Mouse (Mus musculus): ENCODE measurements around the gene Casp4.

The Casp4 gene

DNA sequence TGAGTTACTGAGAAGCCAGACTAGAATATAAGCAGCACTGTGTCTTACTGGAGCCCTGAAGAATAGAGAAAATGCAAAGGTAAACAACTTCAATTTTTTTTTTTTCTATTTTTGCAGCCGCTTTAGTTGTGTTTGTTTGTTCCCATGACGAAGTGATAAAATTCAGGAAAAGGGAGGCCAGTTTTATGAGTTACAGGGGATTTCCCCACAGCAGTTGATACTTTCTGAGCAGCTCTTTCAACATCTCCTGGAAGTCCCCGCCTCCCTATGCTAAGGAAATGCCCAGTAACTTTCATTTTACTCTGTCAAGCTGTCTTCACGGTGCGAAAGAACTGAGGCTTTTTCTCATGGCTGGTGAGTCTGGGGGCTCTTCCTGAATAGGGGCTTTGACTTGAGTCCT lies at the start of gene Casp4:
Gene Casp4, plus strand, starts transcription at position 268 of the 400 bp plus-strand sequence.
- in situ Hi-C loops (cut with MseI, MboI): no loop called here

DNA sequence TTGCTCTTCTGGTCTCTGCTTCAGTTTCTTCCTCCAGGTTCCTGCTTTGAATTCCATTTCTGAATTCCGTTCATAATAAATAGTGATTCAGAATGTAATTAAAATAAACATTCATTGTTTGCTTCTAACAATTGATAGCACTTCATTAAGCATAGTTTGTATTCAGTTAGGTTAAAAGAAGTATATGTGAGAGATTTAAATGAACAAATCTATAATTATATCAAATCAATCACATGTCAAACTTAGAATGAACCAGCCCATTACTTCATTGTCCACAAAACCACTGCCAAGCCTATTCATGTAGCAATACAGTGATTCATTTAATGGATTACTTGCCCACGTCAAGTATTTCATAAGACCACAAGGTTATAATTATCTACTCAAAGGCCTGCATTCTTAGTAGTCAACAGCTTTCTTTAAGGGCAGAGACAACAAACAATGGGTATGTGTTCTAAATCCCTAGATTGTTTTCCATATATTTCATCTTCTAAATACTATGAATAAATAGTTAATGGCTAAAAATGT lies 44.6 kb upstream of the Casp4 start:
- in situ Hi-C loops (cut with MseI, MboI): no loop called here

DNA sequence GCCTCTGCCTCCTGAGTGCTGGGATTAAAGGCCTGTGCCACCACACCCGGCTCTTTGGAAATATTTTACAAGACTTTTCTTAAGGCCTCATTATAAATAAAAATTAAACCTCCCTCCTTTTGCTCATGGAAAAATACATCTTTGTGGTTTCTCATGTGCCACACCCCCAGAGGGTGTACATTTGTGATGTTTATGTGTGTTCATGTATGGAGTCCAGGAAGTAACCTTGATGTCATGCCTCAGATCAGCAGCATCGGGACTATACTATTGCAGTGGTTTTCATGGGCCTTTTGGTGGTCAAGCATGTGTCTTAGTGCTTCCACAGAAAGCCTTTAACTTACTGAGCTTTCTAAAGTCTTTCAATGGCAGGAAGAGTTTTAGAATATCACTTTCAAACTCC lies 38.4 kb upstream of the Casp4 start:
- in situ Hi-C loops (cut with MseI, MboI): no loop called here

DNA sequence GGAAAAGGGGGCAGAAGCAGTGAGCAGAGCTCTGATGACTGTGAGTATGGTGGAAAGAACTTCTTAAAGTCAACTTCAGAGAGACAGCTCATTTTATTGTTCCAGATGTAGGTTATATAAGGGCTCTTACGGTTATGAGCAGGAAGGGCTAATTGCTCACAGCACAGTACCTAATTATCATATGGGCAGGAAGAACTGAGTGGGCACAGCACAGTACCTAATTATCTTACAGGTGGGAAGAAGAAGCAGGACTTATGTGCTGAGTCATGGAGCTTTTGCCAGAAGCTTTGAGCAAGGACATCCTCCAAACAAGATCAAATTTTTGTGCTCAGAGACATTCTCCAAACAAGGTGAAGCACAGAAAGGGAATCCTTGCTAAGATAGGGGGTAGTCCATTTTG lies 37.7 kb upstream of the Casp4 start:
- in situ Hi-C loops (cut with MseI, MboI): no loop called here

DNA sequence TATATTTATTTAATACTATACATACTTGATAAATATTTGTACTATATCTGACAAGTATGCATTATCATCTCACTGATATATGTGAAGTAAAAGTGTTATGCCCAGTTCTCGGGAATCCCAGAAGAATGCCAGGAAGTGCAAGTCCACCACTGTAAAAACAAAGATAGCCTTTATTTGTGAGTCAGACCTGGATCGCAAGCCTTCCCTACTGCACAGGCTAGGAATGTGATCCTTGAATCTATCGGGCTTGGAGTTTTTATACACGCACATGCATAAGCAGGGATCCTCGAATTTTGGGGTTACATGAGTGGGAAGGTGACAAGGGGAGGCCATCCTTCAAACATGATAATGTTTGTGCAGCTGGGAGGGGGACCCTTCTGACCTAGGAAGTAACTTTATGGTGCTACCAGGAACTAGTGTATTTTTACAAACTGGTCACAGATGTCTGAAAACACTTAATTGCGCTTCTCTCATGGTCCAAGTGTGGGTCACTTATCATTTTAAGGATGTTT lies 37.2 kb upstream of the Casp4 start:
- in situ Hi-C loops (cut with MseI, MboI): no loop called here

DNA sequence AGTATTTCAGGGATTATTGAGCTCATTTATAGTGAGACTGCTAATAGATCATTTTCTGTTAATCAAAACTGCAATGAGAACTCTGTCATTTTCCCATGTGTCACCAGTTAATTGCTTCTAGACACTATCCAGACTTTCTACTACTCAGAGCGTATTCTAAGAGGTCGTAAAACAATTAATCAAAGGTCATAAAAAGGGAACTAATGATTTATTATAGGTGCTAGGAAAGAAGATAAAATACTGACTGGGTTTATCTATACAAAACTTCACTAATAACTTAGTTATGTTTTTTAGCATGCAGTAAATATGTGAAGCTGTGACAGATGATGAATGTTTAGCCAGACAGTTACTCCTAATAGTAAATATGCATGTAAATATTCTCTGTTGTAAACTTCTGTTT lies 22.6 kb upstream of the Casp4 start:
- in situ Hi-C loops (cut with MseI, MboI): no loop called here

DNA sequence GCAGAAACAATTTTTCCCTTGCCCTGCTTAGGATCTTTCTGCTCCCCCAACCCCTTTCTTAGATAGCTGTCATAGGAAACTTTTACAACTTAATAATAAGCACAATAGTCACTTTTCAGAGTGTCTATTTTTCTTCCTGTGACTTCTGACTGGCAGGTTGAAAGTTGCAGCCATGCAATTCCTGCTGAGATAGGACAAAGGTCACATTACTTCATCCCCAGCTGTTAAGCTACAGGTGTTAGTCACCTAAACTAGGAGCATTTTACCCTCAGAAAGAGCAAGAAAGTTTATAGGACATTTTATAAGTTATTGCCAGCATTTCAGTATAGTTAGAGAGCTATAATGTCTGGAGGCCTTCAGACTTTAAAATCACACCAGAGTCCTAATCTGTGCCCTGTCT lies 22.0 kb upstream of the Casp4 start:
- in situ Hi-C loops (cut with MseI, MboI): no loop called here

DNA sequence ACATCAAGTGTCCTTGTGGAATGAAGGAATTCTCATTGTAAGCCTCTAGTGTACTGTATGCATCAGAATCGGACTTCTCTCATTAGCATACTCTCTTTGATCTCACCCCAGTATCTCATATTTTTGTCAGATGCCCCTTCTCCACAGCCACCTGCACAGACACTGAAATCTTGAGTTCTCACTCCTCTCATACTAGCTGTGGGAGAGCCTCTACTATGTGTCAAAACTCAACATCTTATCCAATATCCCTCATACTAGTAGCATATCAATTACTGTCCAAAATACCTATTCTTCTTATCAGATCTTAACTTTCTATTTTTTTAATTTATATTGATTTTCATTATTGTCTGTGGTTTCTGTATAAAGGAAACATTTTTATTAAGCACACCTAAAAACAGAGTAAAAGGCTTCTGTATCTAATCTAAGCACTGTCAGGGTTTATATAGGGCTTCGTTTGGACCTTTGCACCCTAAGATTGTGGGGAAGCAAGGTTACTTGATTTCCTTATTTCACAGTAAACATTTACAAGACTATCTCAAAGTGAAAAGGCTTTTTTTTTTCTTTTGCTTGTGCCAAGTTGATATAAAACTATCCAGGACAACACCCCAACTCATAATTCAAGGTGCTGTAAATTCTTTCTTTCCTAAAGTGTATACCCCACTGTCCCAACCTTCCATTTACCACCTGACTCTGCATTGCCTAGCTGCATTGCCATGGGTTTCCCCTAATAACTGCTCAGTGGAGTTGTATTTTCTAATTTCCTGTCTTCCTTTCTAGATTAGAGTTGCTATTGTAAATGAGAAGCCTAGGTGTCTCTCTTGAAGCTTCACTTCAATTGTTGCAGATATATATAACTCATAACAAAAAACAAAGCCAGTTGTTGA lies 12.0 kb upstream of the Casp4 start:
- in situ Hi-C loops (cut with MseI, MboI): no loop called here

DNA sequence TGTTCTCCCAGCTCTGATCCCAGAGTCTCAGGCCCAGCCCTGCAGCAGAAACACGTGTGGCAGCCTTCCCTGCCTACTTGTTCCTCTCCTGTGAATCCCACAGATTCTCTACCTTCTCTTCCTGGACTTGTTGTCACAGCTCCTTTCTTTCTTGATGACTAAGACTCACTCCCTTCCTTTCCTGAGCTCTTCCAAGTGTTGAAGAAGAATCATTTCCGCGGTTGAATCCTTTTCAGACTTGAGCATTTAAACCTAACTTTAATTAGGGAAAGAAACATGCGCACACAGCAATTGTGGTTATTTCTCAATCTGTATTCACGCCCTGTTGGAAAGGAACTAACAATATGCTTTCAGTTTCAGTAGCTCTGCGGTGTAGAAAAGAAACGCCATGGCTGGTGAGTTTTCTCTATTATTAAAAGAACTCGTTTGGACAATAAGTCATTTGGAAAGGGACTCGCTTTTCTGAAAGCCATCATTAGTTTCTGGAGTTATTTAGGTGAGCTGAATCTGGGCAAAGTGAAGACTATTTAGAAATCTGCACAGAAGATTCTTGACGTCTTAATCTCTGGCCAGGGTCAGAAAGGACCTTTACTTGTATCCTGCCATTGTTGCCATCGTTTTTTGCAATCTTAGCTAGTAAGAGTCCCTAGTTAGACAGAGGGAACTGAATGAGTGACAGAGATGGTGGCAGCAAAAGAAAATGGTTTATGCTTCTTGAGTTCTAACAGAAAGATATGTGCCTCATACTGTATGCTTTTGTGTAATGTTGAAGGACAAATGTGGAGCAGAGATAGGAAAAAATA lies 10.1 kb upstream of the Casp4 start, which contains the start of gene Casp1:
Gene Casp1, plus strand, starts transcription at position 189 of the 803 bp plus-strand sequence.
- in situ Hi-C loops (cut with MseI, MboI): no loop called here

DNA sequence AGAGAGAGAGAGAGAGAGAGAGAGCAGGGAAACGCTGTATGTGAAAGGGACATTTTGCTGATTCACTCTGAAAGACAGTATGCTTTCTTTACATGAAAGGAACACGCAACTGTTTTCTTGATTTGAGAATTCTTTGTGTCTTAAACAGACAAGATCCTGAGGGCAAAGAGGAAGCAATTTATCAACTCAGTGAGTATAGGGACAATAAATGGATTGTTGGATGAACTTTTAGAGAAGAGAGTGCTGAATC lies 9.6 kb upstream of the Casp4 start:
- in situ Hi-C loops (cut with MseI, MboI): no loop called here

DNA sequence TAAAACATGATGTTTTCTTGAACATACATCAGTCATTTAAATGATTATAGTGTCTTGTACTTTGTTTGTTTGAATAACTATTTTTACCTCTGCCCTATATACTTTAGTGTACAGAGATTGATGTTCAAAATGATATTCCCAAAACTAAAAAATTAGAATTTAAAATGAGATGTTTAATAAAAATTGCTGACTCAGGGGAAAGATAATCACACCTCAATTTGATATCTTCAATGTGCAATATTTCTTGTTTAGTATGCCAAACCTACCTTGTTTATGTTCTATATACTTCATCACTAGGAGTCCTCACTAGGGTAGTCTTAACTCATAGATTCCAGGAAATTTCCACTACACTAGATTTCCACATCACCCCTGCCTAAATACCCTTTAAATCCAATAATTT lies 1.5 kb downstream of the Casp4 start:
- in situ Hi-C loops (cut with MseI, MboI): no loop called here

DNA sequence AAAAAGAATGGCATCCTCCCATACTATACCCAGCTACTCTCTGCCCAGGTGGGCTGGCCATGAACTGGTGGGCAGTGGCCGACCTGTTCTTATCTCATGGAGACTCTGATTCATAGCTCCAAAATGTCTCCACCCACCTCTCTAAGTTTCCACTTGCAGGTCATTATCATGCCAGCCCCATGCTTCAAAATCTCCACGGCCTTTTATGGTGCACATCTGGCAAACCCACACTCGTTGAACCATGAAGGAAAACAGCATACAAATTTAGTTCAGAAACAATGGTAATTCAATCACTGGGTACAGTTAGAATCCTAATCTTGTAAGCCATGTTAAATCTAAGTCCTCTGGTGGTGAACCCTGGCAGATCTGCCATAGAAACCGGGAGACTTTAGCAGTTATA lies 2.8 kb downstream of the Casp4 start:
- in situ Hi-C loops (cut with MseI, MboI): no loop called here

DNA sequence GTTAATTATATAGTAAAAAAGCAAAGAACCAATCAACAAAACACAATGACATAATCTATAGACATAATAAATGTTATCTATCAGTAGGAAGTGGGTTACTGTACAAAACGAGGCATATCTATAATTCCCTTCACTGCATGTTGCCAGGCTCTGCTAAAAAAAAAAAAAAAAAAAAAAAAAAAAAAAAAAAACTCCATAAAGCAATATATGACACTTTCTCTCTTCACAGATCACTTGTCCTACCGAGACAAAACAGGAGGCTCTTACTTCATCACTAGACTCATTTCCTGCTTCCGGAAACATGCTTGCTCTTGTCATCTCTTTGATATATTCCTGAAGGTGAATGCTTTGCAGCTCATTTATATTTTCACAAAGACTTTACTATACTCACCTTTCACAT lies 19.6 kb downstream of the Casp4 start:
- in situ Hi-C loops (cut with MseI, MboI): no loop called here

DNA sequence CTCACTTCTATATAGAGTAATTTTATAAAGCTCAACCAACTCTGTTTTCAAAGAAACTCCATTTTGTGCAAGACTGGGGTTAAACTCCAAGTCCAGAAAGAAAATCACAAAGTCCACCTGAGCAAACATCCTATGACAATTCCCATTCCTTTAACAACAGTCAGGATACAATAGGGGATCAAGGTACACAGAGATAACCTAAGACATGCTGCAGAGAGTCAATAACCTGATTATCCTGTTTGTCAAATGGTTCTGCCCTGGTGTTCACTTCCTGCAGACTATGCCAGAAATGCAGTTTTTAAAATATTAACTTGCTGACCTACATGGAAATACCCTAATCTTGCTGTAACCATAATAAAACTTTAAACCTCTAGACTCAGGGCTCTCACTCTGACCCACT lies 23.8 kb downstream of the Casp4 start:
- in situ Hi-C loops (cut with MseI, MboI): no loop called here

DNA sequence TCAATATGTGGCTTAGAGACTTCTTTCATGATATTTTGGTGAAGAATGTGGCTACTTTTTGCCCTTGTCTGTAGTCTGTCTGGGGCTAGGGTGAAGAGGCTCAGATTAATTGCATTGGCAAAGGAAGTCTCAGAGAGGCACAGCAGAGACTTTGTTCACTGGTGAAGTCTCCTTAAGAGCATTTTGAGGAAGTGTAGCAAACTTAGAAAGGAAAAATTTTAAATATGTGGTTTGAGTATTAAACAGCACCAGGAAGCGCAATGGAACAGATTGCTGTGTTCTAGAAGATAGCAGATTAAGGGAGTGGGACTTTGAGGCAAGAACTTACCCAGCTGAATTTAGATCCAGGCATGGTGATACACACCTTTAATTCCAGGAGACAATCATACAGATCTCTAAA lies 24.8 kb downstream of the Casp4 start:
- in situ Hi-C loops (cut with MseI, MboI): no loop called here

DNA sequence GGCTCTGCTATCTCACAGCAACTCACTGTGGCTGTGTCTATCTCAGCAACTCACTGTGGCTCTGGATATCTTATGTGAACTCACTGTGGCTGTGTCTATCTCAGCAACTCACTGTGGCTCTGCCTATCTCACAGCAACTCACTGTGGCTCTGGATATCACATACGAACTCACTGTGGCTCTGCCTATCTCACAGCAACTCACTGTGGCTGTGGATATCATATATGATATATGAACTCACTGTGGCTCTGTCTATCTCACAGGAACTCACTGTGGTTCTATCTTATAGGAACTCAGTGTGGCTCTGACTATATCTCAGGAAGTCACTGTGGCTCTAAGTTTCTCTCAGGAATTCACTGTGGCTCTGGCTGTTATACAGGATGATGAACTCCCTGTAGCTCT lies 34.5 kb downstream of the Casp4 start:
- in situ Hi-C loops (cut with MseI, MboI): no loop called here

DNA sequence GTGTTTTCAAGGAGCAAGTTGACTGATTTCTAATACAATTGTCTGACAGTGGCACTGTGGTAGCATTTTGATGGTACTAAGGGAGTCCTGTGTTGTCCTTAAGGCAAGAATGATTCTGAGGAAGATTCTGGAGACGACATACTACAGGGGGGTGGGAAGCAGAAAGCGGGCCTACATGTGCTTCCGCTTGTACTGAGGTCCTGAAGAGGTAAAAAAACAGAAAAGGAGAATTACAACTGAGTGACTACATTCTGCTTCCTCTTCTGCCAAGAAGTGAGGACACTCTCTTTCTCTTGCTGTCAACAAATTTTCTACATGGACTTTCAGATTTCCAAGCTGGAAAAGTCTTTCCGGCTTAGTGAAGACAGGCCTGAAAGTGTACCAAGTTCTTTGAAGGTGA lies 35.5 kb downstream of the Casp4 start:
- in situ Hi-C loops (cut with MseI, MboI): no loop called here

DNA sequence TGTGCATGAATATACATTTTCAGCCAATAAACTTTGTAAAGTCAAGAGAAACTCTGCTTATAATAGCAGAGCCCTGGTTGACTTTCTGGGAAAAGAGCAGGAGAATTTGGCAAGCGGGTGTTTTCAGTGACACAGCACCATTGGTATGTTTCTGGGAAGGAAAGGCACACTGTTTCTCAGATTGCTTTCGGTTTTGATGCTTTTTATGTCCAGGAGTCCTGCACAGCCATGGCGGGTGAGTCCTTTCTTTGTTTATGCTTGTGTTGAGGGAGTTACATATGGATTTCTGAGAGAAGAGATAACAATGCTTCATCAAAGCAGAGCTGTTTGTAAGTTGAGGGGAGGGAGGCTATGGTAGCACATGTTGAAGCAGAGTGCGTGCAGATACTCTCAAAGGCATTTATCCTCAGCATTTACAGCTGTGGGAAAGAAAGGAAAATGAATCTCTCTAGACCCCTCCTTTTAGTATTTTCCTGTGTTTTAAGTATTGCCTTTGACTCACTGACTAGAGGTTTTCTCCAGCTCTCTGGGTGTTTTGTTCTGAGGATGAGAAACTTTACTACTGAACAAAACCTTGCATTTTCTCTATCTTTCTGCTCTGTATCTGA lies 36.8 kb downstream of the Casp4 start, which contains the start of gene Casp12:
Gene Casp12, plus strand, starts transcription at position 140 of the 608 bp plus-strand sequence.
- in situ Hi-C loops (cut with MseI, MboI): no loop called here

DNA sequence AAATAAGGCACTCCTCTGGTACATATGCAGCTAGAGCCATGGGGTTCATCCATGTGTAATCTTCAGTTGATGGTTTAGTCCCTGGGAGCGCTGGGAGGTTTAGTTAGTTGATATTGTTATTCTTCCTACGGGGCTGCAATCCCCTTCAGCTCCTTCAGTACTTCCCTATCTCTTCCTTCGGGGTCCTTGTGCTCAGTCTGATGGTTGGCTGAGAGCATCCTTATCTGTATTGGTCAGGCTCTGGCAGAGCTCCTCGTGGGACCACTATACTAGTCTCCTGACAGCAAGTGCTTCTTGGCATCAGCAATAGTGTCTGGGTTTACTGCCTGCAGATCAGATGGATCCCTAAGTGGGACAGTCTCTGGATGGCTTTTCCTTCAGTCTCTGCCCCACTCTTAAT lies 38.8 kb downstream of the Casp4 start:
- in situ Hi-C loops (cut with MseI, MboI): no loop called here

DNA sequence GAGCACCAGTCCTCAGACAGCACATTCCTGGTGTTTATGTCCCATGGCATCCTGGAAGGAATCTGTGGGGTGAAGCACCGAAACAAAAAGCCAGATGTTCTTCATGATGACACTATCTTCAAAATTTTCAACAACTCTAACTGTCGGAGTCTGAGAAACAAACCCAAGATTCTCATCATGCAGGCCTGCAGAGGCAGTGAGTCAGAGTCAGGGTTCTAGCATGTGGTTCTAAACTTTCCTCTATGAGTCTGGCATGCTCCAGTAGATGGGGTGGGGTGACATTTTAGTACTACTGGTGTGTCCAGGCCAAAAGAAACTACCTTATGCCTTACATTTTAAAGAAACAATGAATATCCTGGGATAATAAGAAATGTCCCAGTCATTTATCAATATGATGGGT lies 45.0 kb downstream of the Casp4 start:
- in situ Hi-C loops (cut with MseI, MboI): no loop called here

DNA sequence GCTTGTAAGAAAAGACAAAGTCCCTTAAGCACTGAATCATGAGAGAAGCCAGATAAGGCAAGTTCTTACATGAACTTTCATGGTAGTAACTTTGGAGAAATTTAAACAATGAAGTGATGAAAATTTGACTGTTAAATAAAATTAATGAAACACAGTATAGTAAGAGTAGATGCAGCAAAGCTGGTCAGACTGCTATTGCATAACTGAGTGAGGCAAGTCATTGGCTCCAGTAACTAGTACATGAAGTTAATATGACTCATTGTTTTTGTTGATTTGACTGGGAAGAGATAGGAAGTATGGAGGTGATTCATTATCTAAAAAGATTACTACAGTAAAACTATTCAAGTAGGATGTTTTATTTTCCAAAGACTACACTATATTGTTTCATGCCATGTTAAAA lies 48.2 kb downstream of the Casp4 start:
- in situ Hi-C loops (cut with MseI, MboI): no loop called here

Measured in mouse trophoblast stem cell (cell line).